Mouse (Mus musculus) embryonic facial prominence, embryonic 10.5 days (tissue): ENCODE measurements around the gene Garnl3. TPM values are rescaled to one million over a fixed set of nuclear protein-coding genes. Genes with fewer than 3 reads are reported as not detected.

ENCODE experiments used
- DNase-seq: peaks from one replicate; pipeline ENCODE4 v3.0.0-alpha.2; 2017; ENCODE audit warnings: low spot score
- H3K27ac ChIP-seq: fragments of 300-500 bp; sonication (generic); replicated peaks from 2 replicates; pipeline ENCODE4 v1.5.1; 2016; ENCODE audit warnings: mild to moderate bottlenecking
- H3K27me3 ChIP-seq: fragments of 300-500 bp; sonication (generic); replicated peaks from 2 replicates; pipeline ENCODE4 v1.6.1; 2016; ENCODE audit warnings: low read depth, mild to moderate bottlenecking; ENCODE audit not compliant: poor library complexity, severe bottlenecking
- H3K36me3 ChIP-seq: fragments of 300-500 bp; sonication (generic); replicated peaks from 2 replicates; pipeline ENCODE4 v1.6.1; 2016; ENCODE audit warnings: mild to moderate bottlenecking, moderate library complexity
- H3K4me1 ChIP-seq: fragments of 300-500 bp; sonication (generic); 2 replicates; pipeline ENCODE4 v1.6.1; 2016
- H3K4me3 ChIP-seq: fragments of 300-500 bp; sonication (generic); 2 replicates; pipeline ENCODE4 v1.5.1; 2016; ENCODE audit warnings: mild to moderate bottlenecking, moderate library complexity
- H3K9me3 ChIP-seq: fragments of 300-500 bp; sonication (generic); 2 replicates; pipeline ENCODE4 v1.6.1; 2016; ENCODE audit warnings: mild to moderate bottlenecking
- WGBS: fragments of 180-500 bp; shearing (Covaris S2); methylation state at CpG from one replicate; pipeline ENCODE4 v1.1.7; 2016; 5-methylcytosine and 5-hydroxymethylcytosine counted together
- polyA plus RNA-seq: library from polyadenylated mRNA; unstranded; fragments of >200 nt; fragmentation: Nextera tagmentation; extraction: Ambion mirVana; gene quantifications from 2 replicates; pipeline ENCODE4 v1.2.1, GENCODE M21; 2016

Garnl3 gene
- polyA plus RNA-seq, 1 experiment from 2014 or later, result 10.6 TPM

DNA sequence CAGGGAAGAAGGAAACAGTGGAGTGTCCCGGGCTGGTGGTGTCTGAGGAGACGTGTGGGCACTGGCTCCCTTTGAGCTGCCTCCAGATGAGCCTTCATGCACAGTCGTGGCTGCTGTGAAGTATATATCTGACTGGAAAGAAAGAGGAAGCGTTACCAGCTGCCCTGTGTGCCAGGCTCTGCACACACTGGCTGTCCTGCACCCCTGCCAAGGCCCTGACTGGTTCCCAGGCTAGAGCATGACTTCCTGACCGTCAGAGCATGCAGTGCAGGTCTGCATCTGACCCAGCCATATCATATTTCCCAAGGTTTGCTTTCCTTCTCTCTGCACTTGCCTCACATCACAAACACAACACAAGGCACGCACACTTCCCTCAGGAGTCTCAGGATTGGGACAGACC, 139.3 kb downstream of the Garnl3 start:
- no peak overlapping the region for H3K27ac ChIP-seq
- peaks cover 8% of the 10 kb centered on the region for H3K4me1 ChIP-seq
- H3K9me3 ChIP-seq, result no peaks in the 10 kb centered on the region
- H3K36me3 ChIP-seq, result no peaks in the 10 kb centered on the region
- WGBS, result 60% methylated on average over 6 of the region's 6 CpGs
- no peak overlapping the region for H3K4me3 ChIP-seq
- no peaks in the 10 kb centered on the region for H3K27me3 ChIP-seq
- no peak for DNase-seq

DNA sequence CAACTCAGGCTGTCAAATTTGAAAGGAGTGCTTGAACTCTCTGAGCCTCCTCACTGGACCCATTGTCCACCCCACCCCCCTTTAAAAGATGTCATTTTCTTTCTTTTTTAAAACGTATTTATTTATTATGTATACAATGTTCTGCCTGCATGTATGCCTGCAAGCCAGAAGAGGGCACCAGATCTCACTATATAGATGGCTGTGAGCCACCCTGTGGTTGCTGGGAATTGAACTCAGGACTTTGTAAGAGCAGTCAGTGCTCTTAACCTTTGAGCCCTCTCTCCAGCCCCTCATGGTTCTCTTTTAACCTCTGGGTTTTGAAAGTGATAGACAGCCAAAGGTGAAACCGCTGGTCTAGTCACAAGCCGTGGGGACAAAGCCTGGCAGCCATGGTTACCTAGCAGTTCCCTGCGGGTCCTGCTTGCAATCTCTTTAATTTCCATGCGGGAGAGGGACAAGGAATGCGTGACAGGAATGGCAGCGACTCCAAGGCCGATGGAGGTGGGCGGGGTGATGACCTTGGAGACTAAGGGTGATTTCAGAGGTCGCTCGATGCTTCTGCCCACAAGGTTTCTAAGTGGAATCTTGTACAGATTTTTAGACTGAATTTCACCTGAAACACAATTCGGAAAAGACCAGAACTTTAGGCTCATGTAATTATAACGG, 141.2 kb downstream of the Garnl3 start:
- no peak for DNase-seq
- no peaks in the 10 kb centered on the region for H3K27me3 ChIP-seq
- H3K4me3 ChIP-seq, result no peak overlapping the region
- H3K9me3 ChIP-seq, result no peaks in the 10 kb centered on the region
- WGBS, result 56% methylated on average over 13 of the region's 13 CpGs
- H3K36me3 ChIP-seq, result no peaks in the 10 kb centered on the region
- no peak overlapping the region for H3K27ac ChIP-seq
- H3K4me1 ChIP-seq, result peaks cover 7% of the 10 kb centered on the region

DNA sequence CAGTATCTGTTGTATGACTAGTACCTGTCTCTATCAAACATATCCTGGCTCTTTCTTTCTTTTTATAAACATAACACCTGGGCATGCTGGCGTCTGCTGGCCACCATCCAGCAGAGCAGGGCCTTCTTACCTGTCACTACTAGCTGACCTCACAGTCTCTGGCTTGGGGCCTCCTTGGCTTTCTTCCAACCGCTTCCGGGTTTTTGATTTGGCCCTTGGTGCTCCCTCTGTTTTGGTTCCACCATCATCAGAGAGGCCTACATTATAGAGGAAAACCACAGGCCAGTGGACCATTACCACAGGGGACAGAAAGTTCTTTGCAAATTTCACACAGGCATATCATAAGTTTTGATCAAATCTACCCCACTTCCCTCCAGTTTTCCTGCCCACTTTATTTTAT, 142.1 kb downstream of the Garnl3 start:
- Histone ChIP-seq H3K9me3 (no peaks in the 10 kb centered on the region), H3K27ac (no peak overlapping the region), H3K4me1 (peaks cover 5% of the 10 kb centered on the region), H3K4me3 (no peak overlapping the region), H3K27me3 (no peaks in the 10 kb centered on the region), H3K36me3 (no peaks in the 10 kb centered on the region)
- 88% methylated on average over 3 of the region's 3 CpGs for WGBS
- DNase-seq, result no peak

DNA sequence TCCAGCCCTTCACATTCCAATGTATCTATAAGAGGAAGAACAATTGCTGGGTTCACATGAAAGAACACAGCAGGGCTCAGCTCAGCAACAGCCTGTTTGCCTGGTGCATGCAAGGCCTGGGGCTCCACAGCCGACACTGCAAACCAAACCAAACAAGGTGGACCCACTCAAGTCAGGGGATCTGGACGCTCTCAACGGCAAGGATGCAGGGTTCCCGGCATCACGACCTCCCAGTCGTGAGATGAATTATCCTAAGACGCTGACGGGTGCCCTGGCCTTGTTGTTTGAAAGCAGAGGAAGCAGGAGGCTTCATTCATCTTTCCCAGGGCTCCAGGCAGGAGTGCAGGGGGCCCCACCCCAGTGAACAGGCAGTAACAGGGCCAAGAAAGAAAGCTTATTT, 145.6 kb downstream of the Garnl3 start:
- Histone ChIP-seq H3K27me3 (no peaks in the 10 kb centered on the region), H3K9me3 (no peaks in the 10 kb centered on the region), H3K36me3 (no peaks in the 10 kb centered on the region), H3K4me1 (peaks cover 23% of the 10 kb centered on the region), H3K27ac (no peak overlapping the region), H3K4me3 (no peak overlapping the region)
- WGBS, result 73% methylated on average over 8 of the region's 8 CpGs
- no peak for DNase-seq

- Histone ChIP-seq H3K36me3 (no peaks in the 10 kb centered on the region), H3K27me3 (no peaks in the 10 kb centered on the region), H3K4me1 (peaks cover 28% of the 10 kb centered on the region), H3K27ac (no peak overlapping the region), H3K4me3 (no peak overlapping the region), H3K9me3 (no peaks in the 10 kb centered on the region)
- no peak for DNase-seq
- WGBS, result 55% methylated on average over 6 of the region's 6 CpGs
Measured at GRCm38 (mm10) chr2:32983617-32984016, 147.8 kb downstream of the Garnl3 start.

DNA sequence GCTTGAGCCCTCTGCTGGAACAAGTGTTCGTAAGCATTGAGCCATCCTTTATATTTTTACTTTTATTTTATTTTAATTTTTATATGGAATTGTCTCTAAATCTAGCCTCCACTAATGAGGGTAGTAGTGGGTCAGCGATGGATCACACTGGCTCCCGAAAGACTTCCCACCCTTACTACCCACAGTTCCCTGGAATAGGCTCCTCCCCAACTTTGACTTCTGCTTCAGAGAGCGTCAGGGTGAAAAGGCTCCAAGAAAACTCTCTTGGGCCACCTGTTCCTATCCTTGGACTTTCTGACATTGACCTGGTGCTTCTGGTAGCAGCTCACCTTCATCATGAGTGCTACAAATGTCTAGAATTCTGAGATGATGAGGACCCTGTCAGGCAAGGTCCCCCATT, 148.8 kb downstream of the Garnl3 start:
- 8% methylated on average over 4 of the region's 4 CpGs for WGBS
- H3K36me3 ChIP-seq, result no peaks in the 10 kb centered on the region
- no peaks in the 10 kb centered on the region for H3K27me3 ChIP-seq
- H3K27ac ChIP-seq, result peak overlapping the region; percentile 48; the same call in 1 of the 2 replicates
- DNase-seq, result no peak
- peak overlapping the region; percentile 88 for H3K4me3 ChIP-seq
- H3K9me3 ChIP-seq, result no peaks in the 10 kb centered on the region
- H3K4me1 ChIP-seq, result peaks cover 28% of the 10 kb centered on the region

- H3K9me3 ChIP-seq, result no peaks in the 10 kb centered on the region
- WGBS, result under 1% methylated on average over 50 of the region's 50 CpGs
- H3K27me3 ChIP-seq, result no peaks in the 10 kb centered on the region
- peak within 1 kb of the TSS; percentile 86 for H3K27ac ChIP-seq
- H3K4me3 ChIP-seq, result peak within 1 kb of the TSS; percentile 88
- peaks cover 1% of the 10 kb centered on the region; the same call in 1 of the 2 replicates for H3K36me3 ChIP-seq
- peaks cover 31% of the 10 kb centered on the region for H3K4me1 ChIP-seq
- DNase-seq, result peak; percentile 94
Measured at GRCm38 (mm10) chr2:32981725-32982271, 149.7 kb downstream of the Garnl3 start, which contains the start of gene Slc2a8. Gene Slc2a8 (minus strand): TSS chr2:32982083.

GRCm38 (mm10) chr2:32981281-32981680, 150.2 kb downstream of the Garnl3 start:
- Histone ChIP-seq H3K27me3 (no peaks in the 10 kb centered on the region), H3K9me3 (no peaks in the 10 kb centered on the region), H3K27ac (peak overlapping the region; percentile 86), H3K36me3 (peaks cover 7% of the 10 kb centered on the region; the same call in 1 of the 2 replicates), H3K4me1 (peaks cover 35% of the 10 kb centered on the region), H3K4me3 (peak overlapping the region; percentile 88)
- 2% methylated on average over 23 of the region's 23 CpGs for WGBS
- peak; percentile 40 for DNase-seq

- WGBS, result 88% methylated on average over 7 of the region's 7 CpGs
- no peak for DNase-seq
- Histone ChIP-seq H3K4me3 (no peak overlapping the region), H3K9me3 (no peaks in the 10 kb centered on the region), H3K27me3 (no peaks in the 10 kb centered on the region), H3K36me3 (peaks cover 23% of the 10 kb centered on the region), H3K4me1 (peaks cover 35% of the 10 kb centered on the region), H3K27ac (no peak overlapping the region)
Measured at GRCm38 (mm10) chr2:32979675-32980074, 151.8 kb downstream of the Garnl3 start.

DNA sequence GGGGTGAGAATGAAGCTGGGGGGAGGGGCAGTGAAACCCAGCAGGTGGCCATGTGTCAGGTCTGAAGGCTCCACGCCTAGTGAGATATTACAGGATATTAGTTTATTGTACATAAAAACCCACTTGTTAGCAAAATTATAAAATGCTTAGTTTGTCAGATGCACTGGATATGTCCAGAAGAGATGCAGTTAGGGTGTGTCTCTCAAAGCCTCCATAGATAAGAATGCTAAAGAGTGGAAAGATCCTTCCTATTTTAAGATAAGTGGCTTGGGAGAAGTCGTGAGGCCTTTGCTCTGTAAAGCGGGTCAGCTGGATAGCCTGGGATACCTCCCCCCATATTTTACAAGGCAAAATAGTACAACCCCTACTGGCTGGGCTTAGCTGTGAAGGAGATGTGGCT, 152.8 kb downstream of the Garnl3 start:
- no peak for DNase-seq
- H3K27ac ChIP-seq, result no peak overlapping the region
- H3K4me1 ChIP-seq, result peaks cover 34% of the 10 kb centered on the region
- WGBS, result 83% methylated on average over 3 of the region's 3 CpGs
- H3K27me3 ChIP-seq, result no peaks in the 10 kb centered on the region
- no peak overlapping the region for H3K4me3 ChIP-seq
- H3K9me3 ChIP-seq, result no peaks in the 10 kb centered on the region
- peaks cover 33% of the 10 kb centered on the region for H3K36me3 ChIP-seq

DNA sequence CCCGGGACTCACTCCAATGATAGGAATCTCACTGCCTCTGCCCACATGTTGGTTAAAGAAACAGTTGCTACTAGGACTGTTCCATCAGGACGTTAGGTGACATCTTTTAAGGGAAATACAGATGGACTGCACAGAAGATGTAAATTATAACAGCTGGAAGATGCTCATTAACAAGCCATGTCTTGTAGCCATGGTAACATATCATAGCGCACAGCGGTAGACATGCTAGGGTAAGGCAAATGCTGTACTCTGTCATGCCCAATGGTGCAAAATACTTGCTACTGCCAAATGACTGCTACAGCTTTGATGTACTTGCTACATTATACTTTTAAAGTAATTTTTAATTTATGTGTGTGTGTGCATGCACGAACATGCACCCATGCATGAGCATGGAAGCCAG, 154.3 kb downstream of the Garnl3 start:
- H3K9me3 ChIP-seq, result no peaks in the 10 kb centered on the region
- no peak overlapping the region for H3K4me3 ChIP-seq
- no peak overlapping the region for H3K27ac ChIP-seq
- H3K27me3 ChIP-seq, result no peaks in the 10 kb centered on the region
- DNase-seq, result no peak
- WGBS, result 85% methylated on average over 5 of the region's 5 CpGs
- H3K36me3 ChIP-seq, result peaks cover 46% of the 10 kb centered on the region
- H3K4me1 ChIP-seq, result peaks cover 22% of the 10 kb centered on the region

- Histone ChIP-seq H3K4me3 (no peak overlapping the region), H3K36me3 (peaks cover 46% of the 10 kb centered on the region), H3K9me3 (no peaks in the 10 kb centered on the region), H3K27ac (no peak overlapping the region), H3K27me3 (no peaks in the 10 kb centered on the region), H3K4me1 (peaks cover 6% of the 10 kb centered on the region; the same call in 1 of the 2 replicates)
- WGBS, result 91% methylated on average over 8 of the region's 8 CpGs
- DNase-seq, result no peak
Measured at GRCm38 (mm10) chr2:32974216-32974615, 157.2 kb downstream of the Garnl3 start.

- Histone ChIP-seq H3K4me3 (no peak overlapping the region), H3K4me1 (peaks cover 15% of the 10 kb centered on the region), H3K36me3 (peaks cover 39% of the 10 kb centered on the region), H3K27ac (no peak overlapping the region), H3K9me3 (no peaks in the 10 kb centered on the region), H3K27me3 (no peaks in the 10 kb centered on the region)
- DNase-seq, result no peak
- WGBS, result 41% methylated on average over 9 of the region's 9 CpGs
Measured at GRCm38 (mm10) chr2:32971235-32971634, 160.2 kb downstream of the Garnl3 start.
